Mouse (Mus musculus): ENCODE data around the gene Slc35f6.

DNA sequence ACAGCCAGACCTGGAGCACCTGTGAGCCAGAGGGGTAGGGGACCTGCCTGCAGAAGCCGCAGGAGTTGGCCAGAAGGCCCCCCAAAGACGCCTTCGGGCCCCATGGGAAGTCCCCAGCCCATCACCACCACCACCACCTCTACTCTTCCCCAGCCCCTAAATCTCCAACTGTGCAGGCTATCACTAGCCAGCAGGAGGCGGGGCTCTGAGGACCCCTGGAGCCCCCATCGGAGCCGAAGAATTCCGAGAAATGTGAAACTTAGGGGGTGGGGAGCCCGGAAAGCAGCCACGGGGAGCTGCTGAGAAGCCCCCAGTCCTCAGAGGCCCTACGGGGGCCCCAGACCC is 24.9 kb upstream of the Slc35f6 start:
- TF ChIP-seq CTCF (conservative IDR thresholded peaks at IDR 0.05; ENCODE audit: low read length) (no peak), NANOG (IDR thresholded peaks at IDR 0.05; ENCODE audit: borderline replicate concordance, low read length) (no peak), POU5F1 (IDR thresholded peaks at IDR 0.05; ENCODE audit: borderline replicate concordance, low read length) (no peak)
